Mouse (Mus musculus) liver, embryonic 11.5 days (tissue): ENCODE measurements around the gene Slc29a1. TPM values are rescaled to one million over a fixed set of nuclear protein-coding genes. Genes with fewer than 3 reads are reported as not detected.

ENCODE experiments used
- ATAC-seq: fragments of 200-750 bp; cut with Nextera tagmentation; replicated peaks from 2 replicates; pipeline ENCODE4 v1.8.0; 2017; ENCODE audit warnings: moderate number of reproducible peaks, mild to moderate bottlenecking, moderate TSS enrichment, moderate library complexity; ENCODE audit not compliant: low FRiP score
- DNase-seq: peaks from one replicate; pipeline ENCODE4 v3.0.0-alpha.2; 2017; ENCODE audit warnings: low spot score
- H3K27ac ChIP-seq: fragments of 300-500 bp; sonication (generic); 2 replicates; pipeline ENCODE4 v1.5.1; 2014; ENCODE audit warnings: mild to moderate bottlenecking, low read depth, low read length, control low read depth
- H3K27me3 ChIP-seq: fragments of 300-500 bp; sonication (generic); replicated peaks from 2 replicates; pipeline ENCODE4 v1.6.1; 2014; ENCODE audit warnings: low read length, mixed read lengths; ENCODE audit not compliant: control insufficient read depth, insufficient read depth
- H3K36me3 ChIP-seq: fragments of 300-500 bp; sonication (generic); 2 replicates; pipeline ENCODE4 v1.6.1; 2014; ENCODE audit warnings: mild to moderate bottlenecking, low read length, moderate library complexity, mixed read lengths; ENCODE audit not compliant: control insufficient read depth, insufficient read depth
- H3K4me1 ChIP-seq: fragments of 300-500 bp; sonication (generic); replicated peaks from 2 replicates; pipeline ENCODE4 v1.6.1; 2014; ENCODE audit warnings: low read length, mixed read lengths; ENCODE audit not compliant: control insufficient read depth, insufficient read depth
- H3K4me2 ChIP-seq: fragments of 300-500 bp; sonication (generic); 2 replicates; pipeline ENCODE4 v1.6.1; 2014; ENCODE audit warnings: mild to moderate bottlenecking, control low read depth, moderate library complexity
- H3K4me3 ChIP-seq: fragments of 300-500 bp; sonication (generic); 2 replicates; pipeline ENCODE4 v1.5.1; 2014; ENCODE audit warnings: low read depth, low read length, control low read depth
- H3K9ac ChIP-seq: fragments of 300-500 bp; sonication (generic); 2 replicates; pipeline ENCODE4 v1.6.1; 2014; ENCODE audit warnings: low read depth, low read length, control low read depth
- H3K9me3 ChIP-seq: fragments of 300-500 bp; sonication (generic); 2 replicates; pipeline ENCODE4 v1.6.1; 2016; ENCODE audit warnings: low read length, inconsistent platforms, mixed read lengths; ENCODE audit not compliant: control insufficient read depth
- WGBS: fragments of 180-500 bp; shearing (Covaris S2); extraction: QIAGEN DNeasy Blood & Tissue Kit; methylation state at CpG from one replicate; pipeline ENCODE4 v1.1.7; 2014; 5-methylcytosine and 5-hydroxymethylcytosine counted together
- polyA plus RNA-seq: library from polyadenylated mRNA; unstranded; fragments of >200 nt; fragmentation: Nextera tagmentation; extraction: Ambion mirVana; gene quantifications from 2 replicates; pipeline ENCODE4 v1.2.1, GENCODE M21; 2014

Gene Slc29a1
- polyA plus RNA-seq, 1 experiment from 2014 or later = 277 TPM

- Histone ChIP-seq H3K9me3 (no peaks in the 10 kb centered on the region), H3K9ac (no peak overlapping the region), H3K4me2 (no peak overlapping the region), H3K4me1 (peaks cover 41% of the 10 kb centered on the region), H3K4me3 (no peak overlapping the region), H3K36me3 (no peaks in the 10 kb centered on the region), H3K27me3 (peaks cover 7% of the 10 kb centered on the region), H3K27ac (no peak overlapping the region)
- 85% methylated on average over 3 of the region's 3 CpGs for WGBS
- DNase-seq = no peak
- ATAC-seq = no peak
Measured at GRCm38 (mm10) chr17:45602984-45603383, 3.6 kb upstream of the Slc29a1 start.

GRCm38 (mm10) chr17:45601877-45602304 lies 2.5 kb upstream of the Slc29a1 start, which contains the start of gene Mymx:
Mymx (minus strand) TSS chr17:45602102.
- 45% methylated on average over 6 of the region's 6 CpGs for WGBS
- peak within 1 kb of the TSS; percentile 24 for H3K4me3 ChIP-seq
- ATAC-seq = no peak

GRCm38 (mm10) chr17:45601325-45601724 lies 1.9 kb upstream of the Slc29a1 start:
- Histone ChIP-seq H3K4me1 (peaks cover 51% of the 10 kb centered on the region), H3K27me3 (peaks cover 8% of the 10 kb centered on the region), H3K4me3 (peak overlapping the region; percentile 24), H3K9me3 (no peaks in the 10 kb centered on the region), H3K9ac (peak overlapping the region; percentile 35), H3K27ac (no peak overlapping the region), H3K4me2 (peak overlapping the region; percentile 64), H3K36me3 (no peaks in the 10 kb centered on the region)
- 23% methylated on average over 22 of the region's 22 CpGs for WGBS
- DNase-seq (no peak), ATAC-seq (0 out of 2 replicates have a peak, but pooled peaks have one; percentile 10)

More at GRCm38 (mm10) chr17:45601877-45602304, 2.5 kb upstream of the Slc29a1 start, which contains the start of gene Mymx:
- H3K4me1 ChIP-seq = peaks cover 46% of the 10 kb centered on the region
- H3K9me3 ChIP-seq = no peaks in the 10 kb centered on the region
- peaks cover 7% of the 10 kb centered on the region for H3K27me3 ChIP-seq
- DNase-seq = no peak
- no peaks in the 10 kb centered on the region for H3K36me3 ChIP-seq
- peak within 1 kb of the TSS; percentile 64 for H3K4me2 ChIP-seq
- H3K27ac ChIP-seq = no peak within 1 kb of the TSS
- peak within 1 kb of the TSS; percentile 35 for H3K9ac ChIP-seq

- Histone ChIP-seq H3K9me3 (no peaks in the 10 kb centered on the region), H3K36me3 (no peaks in the 10 kb centered on the region), H3K4me3 (no peak overlapping the region), H3K9ac (no peak overlapping the region; the same call in 1 of the 2 replicates), H3K4me2 (no peak overlapping the region; the same call in 1 of the 2 replicates), H3K27me3 (peaks cover 10% of the 10 kb centered on the region), H3K4me1 (peaks cover 60% of the 10 kb centered on the region), H3K27ac (no peak overlapping the region)
- ATAC-seq = no peak
- 68% methylated on average over 8 of the region's 8 CpGs for WGBS
- no peak for DNase-seq
Measured at GRCm38 (mm10) chr17:45600267-45600666, 861 bp upstream of the Slc29a1 start.

- H3K27ac ChIP-seq = no peak overlapping the region
- DNase-seq = no peak
- H3K36me3 ChIP-seq = no peaks in the 10 kb centered on the region
- peak overlapping the region; percentile 77 for H3K4me2 ChIP-seq
- 51% methylated on average over 3 of the region's 3 CpGs for WGBS
- H3K27me3 ChIP-seq = peaks cover 10% of the 10 kb centered on the region
- ATAC-seq = no peak
- no peaks in the 10 kb centered on the region for H3K9me3 ChIP-seq
- peak overlapping the region; percentile 49 for H3K4me3 ChIP-seq
- no peak overlapping the region for H3K9ac ChIP-seq
- H3K4me1 ChIP-seq = peaks cover 61% of the 10 kb centered on the region
Measured at GRCm38 (mm10) chr17:45598891-45599290, 515 bp downstream of the Slc29a1 start.

- H3K4me2 ChIP-seq = no peak overlapping the region
- WGBS = 92% methylated on average over 2 of the region's 2 CpGs
- ATAC-seq (no peak), DNase-seq (no peak)
- H3K27me3 ChIP-seq = peaks cover 10% of the 10 kb centered on the region
- H3K36me3 ChIP-seq = no peaks in the 10 kb centered on the region
- peaks cover 66% of the 10 kb centered on the region for H3K4me1 ChIP-seq
- no peaks in the 10 kb centered on the region for H3K9me3 ChIP-seq
- H3K4me3 ChIP-seq = no peak overlapping the region
- H3K27ac ChIP-seq = no peak overlapping the region; the same call in 1 of the 2 replicates
- H3K9ac ChIP-seq = 0 out of 2 replicates have a peak overlapping the region, but pooled peaks have one; percentile 23
Measured at GRCm38 (mm10) chr17:45598376-45598775, 1.0 kb downstream of the Slc29a1 start.

- H3K27ac ChIP-seq = no peak overlapping the region
- ATAC-seq (no peak), DNase-seq (no peak)
- H3K27me3 ChIP-seq = peaks cover 10% of the 10 kb centered on the region
- no peaks in the 10 kb centered on the region for H3K36me3 ChIP-seq
- peaks cover 72% of the 10 kb centered on the region for H3K4me1 ChIP-seq
- no peak overlapping the region for H3K4me3 ChIP-seq
- H3K9ac ChIP-seq = no peak overlapping the region
- no peak overlapping the region for H3K4me2 ChIP-seq
- no peaks in the 10 kb centered on the region for H3K9me3 ChIP-seq
- 33% methylated on average over 3 of the region's 3 CpGs for WGBS
Measured at GRCm38 (mm10) chr17:45597787-45598186, 1.6 kb downstream of the Slc29a1 start.

GRCm38 (mm10) chr17:45596631-45597396 lies 2.6 kb downstream of the Slc29a1 start:
- peaks cover 78% of the 10 kb centered on the region for H3K4me1 ChIP-seq
- H3K9me3 ChIP-seq = no peaks in the 10 kb centered on the region
- peaks cover 10% of the 10 kb centered on the region for H3K27me3 ChIP-seq
- no peaks in the 10 kb centered on the region for H3K36me3 ChIP-seq
- 42% methylated on average over 11 of the region's 11 CpGs for WGBS
- no peak overlapping the region for H3K4me2 ChIP-seq
- peak; percentile 44; the same call in 1 of the 2 replicates for ATAC-seq
- peak overlapping the region; percentile 82; the same call in 1 of the 2 replicates for H3K4me3 ChIP-seq
- peak overlapping the region; percentile 26; the same call in 1 of the 2 replicates for H3K9ac ChIP-seq
- H3K27ac ChIP-seq = peak overlapping the region; percentile 41; the same call in 1 of the 2 replicates
- no peak for DNase-seq
